Mouse (Mus musculus): ENCODE measurements around the gene Ube4b.

GRCm38 (mm10) chr4:149463435-149463950 lies 36.9 kb upstream of the Ube4b start:
- TF ChIP-seq CTCF (IDR thresholded peaks at IDR 0.05 in 2 of 3, conservative IDR thresholded peaks at IDR 0.05 in 1 of 3; ENCODE audit: control insufficient read depth in 1 of 3, insufficient read depth in 1 of 3, low read depth in 2 of 3, low read length in 3 of 3, poor library complexity in 1 of 3, severe bottlenecking in 1 of 3) (no peak), MAX (IDR thresholded peaks at IDR 0.05; ENCODE audit: low read length) (no peak), POLR2AphosphoS5 (IDR thresholded peaks at IDR 0.05; ENCODE audit: borderline replicate concordance, low read depth, low read length) (no peak), ZMIZ1 (IDR thresholded peaks at IDR 0.05; ENCODE audit: low read depth, low read length) (no peak), POLR2A (IDR thresholded peaks at IDR 0.05; ENCODE audit: control insufficient read depth in 1 of 2, insufficient read depth in 1 of 2, low read depth in 1 of 2, low read length in 2 of 2, poor library complexity in 1 of 2) (no peak)

All from MEL (cell line).